Mouse (Mus musculus): ENCODE results near the gene Cnn2. TPM values are rescaled to one million over a fixed set of nuclear protein-coding genes. Genes with fewer than 3 reads are reported as not detected.

Gene Cnn2
- total RNA-seq, 2 experiments from 2014 or later = 19.2 to 24.8 TPM

DNA sequence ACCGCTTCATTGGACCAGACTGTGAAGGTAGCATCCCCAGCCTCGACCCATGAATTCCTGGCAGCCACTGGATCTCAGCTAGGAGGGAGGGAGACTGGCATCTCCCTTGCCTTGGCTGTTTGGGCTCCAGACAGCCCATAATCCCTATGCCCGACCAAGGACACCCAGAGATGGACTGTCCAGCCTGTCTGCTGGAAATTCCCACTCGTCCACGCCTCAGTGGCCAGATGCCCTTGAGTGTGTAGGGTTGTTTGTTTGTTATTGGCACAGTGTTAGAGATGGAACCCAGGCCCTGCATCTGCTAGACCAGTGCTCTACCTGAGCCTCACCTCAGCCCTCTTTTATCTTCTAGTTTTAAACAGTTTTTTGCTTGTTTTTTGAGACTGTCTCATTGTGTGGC is 23.1 kb upstream of the Cnn2 start:
- no peak for DNase-seq
- intact Hi-C loops (cut with DNase I; ENCODE audit: low total_unique reads) = no loop called here

DNA sequence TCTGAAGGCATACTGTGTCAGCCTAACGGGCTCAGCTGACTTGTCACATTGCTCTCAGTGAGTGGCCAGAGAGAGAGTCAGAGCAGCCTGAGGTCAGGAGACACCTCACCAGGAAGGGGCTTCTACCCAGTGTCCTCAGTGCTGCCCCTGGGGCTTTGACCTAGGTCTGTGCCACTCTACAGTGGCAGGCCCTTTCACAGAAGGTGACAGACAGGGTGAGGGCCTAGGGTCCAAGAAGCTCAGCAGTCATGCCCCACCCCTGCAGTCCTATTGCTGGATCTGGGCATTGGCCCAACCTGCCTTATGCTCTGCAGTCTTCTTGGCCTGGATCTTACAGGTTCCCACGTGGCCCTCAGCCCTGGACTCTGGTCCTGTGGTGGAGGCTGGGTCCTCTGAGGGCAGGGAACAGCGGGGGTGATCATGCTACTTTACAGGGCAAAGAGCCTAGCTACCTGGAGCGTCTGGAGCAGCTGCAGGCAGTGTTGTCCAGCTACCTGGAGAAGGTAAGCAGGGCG is 21.4 kb upstream of the Cnn2 start:
- DNase-seq = no peak
- intact Hi-C loops (cut with DNase I; ENCODE audit: low total_unique reads) = no loop called here

DNA sequence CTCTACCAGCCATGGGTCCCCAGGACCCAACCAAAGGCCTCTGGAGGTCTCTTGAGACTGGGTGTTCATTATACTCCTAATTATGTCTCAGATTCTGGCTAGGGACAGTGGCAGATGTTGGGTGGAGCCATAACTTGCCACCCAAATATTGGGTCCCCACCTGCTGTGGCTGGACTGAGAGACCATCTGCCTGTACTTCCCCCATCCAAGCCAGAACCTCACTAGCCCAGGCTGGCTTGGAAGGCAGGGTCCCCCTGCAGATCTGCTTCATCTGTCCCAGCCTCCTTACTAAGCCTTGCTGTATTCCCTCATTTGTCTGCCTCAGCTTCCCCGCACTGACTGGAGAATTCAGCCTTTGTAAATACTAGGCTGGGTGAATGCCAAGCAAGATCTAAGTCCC is 20.2 kb upstream of the Cnn2 start:
- intact Hi-C loops (cut with DNase I; ENCODE audit: low total_unique reads) = no loop called here
- DNase-seq = no peak

DNA sequence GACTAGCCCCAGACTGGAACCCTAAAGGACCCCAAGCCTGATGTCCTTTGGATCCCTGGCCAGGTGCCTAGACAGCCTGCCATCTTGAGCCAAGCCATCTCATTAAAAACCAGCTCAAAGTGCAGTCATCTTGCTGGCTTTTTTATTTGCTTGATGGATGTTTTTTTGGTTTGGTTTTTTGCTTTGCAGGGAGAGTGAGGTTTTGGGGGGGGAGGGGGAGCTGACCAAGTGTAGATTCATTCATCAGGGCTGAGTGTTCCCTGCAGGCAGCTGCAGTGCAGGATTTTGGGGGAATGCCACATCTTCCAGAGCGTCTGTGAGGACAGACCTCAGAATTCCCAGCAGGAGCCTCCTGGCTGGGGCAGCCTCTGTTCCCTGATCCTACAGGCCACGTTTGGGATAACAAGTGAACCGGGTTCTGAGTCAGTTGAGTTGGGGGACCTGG is 19.2 kb upstream of the Cnn2 start:
- intact Hi-C loops (cut with DNase I; ENCODE audit: low total_unique reads) = no loop called here
- DNase-seq = no peak

DNA sequence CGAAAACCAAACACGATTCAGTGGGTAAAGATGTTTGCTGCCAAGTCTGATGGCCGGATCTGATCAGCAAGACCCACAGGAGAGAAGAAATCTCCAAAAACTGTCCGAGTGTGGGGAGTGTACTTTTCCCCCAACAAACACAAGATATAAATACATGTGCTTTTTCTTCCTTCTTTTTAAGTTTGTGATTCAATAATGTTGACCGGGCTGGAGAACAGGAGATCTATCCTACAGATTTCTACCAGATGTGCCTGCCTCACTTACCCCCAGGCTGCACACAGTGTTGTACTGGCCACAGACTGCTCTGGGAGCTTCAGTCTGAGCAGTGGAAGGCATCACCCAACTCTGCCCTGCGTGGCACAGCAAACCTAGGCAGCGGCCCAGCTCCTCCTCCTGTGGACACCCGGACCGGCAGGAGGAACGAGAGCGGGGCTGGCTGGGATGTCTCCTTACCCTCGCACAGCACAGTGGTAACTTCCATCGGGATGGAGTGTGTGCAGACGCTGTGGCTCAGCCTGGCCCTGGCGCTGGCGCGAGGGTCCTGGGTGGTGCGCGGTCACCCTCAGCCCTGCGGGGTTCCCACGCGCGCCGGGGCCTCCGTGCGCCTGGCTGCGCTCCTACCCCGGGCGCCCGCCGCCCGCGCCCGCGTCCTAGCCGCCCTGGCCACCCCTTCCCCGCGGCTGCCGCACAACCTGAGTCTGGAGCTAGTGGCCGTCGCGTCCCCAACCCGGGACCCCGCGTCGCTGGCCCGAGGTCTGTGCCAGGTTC is 17.8 kb upstream of the Cnn2 start, which contains the start of gene Grin3b:
Gene Grin3b, plus strand, starts transcription at position 301 of the 768 bp plus-strand sequence.
- intact Hi-C loops (cut with DNase I; ENCODE audit: low total_unique reads) = no loop called here
- DNase-seq = no peak

GRCm38 (mm10) chr10:79971183-79971497 is 17.2 kb upstream of the Cnn2 start:
- intact Hi-C loops (cut with DNase I; ENCODE audit: low total_unique reads) = no loop called here

DNA sequence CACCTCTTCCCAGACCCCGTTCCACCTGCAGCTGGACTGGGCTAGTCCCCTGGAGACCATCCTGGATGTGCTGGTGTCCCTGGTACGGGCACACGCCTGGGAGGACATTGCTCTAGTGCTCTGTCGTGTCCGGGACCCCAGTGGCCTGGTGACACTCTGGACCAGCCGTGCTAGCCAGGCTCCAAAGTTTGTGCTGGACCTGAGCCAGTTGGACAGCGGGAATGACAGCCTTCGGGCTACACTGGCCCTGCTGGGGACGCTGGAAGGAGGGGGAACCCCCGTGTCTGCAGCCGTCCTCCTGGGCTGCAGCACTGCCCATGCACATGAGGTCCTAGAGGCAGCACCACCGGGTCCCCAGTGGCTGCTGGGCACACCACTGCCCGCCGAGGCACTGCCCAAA is 15.6 kb upstream of the Cnn2 start:
- intact Hi-C loops (cut with DNase I; ENCODE audit: low total_unique reads) = no loop called here
- no peak for DNase-seq

More at GRCm38 (mm10) chr10:79971183-79971497, 17.2 kb upstream of the Cnn2 start:
- no peak for DNase-seq

DNA sequence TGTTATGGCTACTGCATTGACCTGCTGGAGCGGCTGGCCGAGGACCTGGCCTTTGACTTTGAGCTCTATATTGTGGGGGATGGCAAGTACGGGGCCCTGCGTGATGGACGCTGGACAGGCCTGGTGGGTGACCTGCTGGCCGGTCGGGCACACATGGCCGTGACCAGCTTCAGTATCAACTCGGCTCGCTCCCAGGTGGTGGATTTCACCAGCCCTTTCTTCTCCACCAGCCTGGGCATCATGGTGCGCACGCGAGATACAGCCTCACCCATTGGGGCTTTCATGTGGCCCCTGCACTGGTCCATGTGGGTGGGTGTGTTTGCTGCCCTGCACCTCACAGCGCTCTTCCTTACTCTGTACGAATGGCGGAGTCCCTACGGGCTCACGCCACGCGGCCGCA is 14.3 kb upstream of the Cnn2 start:
- intact Hi-C loops (cut with DNase I; ENCODE audit: low total_unique reads) = no loop called here
- DNase-seq = no peak

- intact Hi-C loops (cut with DNase I; ENCODE audit: low total_unique reads) = no loop called here
- DNase-seq = no peak
Observed at GRCm38 (mm10) chr10:79974668-79975067, 13.7 kb upstream of the Cnn2 start.

DNA sequence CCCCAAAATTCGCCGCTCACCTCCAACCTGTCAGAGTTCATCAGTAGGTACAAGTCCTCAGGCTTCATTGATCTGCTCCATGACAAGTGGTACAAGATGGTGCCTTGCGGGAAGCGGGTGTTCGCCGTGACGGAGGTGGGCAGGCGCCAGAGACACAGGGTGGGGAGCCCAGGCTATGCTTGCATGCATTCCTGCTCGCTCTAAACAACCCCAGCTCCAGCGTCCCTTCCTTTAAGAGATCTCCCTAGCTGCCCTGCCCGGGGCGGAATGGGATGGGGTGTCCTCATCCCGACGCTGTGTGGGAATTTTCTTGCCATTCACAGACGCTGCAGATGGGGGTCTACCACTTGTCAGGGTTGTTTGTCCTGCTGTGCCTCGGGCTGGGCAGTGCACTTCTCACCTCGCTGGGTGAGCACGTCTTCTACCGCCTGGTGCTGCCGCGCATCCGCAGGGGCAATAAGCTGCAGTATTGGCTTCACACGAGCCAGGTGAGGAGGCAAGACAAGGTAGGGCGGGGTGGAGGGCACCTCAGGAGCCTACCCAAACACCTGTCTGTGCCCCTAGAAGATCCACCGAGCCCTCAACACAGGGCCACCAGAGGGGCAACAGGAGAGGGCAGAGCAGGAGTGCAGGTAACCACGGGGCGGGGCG is 12.2 kb upstream of the Cnn2 start:
- DNase-seq = no peak
- intact Hi-C loops (cut with DNase I; ENCODE audit: low total_unique reads) = no loop called here

- DNase-seq = no peak
- intact Hi-C loops (cut with DNase I; ENCODE audit: low total_unique reads) = no loop called here
Observed at GRCm38 (mm10) chr10:79976722-79977107, 11.7 kb upstream of the Cnn2 start.

- intact Hi-C loops (cut with DNase I; ENCODE audit: low total_unique reads) = no loop called here
Observed at GRCm38 (mm10) chr10:79977324-79977723, 11.1 kb upstream of the Cnn2 start.

DNA sequence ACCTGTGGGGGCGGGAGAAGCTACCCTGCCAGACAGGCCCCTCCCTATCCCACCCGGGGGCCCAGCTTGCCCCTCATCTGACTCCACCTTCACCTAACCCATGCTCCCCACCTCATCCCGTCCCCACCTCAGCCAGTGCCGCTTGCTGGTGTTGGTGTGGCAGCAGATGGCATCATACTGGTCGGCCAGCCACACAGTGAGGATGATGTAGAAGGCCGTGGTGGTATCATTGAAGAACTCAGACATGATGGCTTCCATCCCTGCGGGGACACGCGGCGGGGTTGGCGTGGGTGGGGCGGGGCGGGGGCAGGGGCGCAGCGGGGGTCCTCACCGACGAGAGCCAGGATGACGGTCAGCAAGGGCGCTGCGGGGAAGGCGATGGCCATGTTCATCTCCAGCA is 10.3 kb upstream of the Cnn2 start:
- no peak for DNase-seq
- intact Hi-C loops (cut with DNase I; ENCODE audit: low total_unique reads) = no loop called here

More at GRCm38 (mm10) chr10:79977324-79977723, 11.1 kb upstream of the Cnn2 start:
- no peak for DNase-seq

DNA sequence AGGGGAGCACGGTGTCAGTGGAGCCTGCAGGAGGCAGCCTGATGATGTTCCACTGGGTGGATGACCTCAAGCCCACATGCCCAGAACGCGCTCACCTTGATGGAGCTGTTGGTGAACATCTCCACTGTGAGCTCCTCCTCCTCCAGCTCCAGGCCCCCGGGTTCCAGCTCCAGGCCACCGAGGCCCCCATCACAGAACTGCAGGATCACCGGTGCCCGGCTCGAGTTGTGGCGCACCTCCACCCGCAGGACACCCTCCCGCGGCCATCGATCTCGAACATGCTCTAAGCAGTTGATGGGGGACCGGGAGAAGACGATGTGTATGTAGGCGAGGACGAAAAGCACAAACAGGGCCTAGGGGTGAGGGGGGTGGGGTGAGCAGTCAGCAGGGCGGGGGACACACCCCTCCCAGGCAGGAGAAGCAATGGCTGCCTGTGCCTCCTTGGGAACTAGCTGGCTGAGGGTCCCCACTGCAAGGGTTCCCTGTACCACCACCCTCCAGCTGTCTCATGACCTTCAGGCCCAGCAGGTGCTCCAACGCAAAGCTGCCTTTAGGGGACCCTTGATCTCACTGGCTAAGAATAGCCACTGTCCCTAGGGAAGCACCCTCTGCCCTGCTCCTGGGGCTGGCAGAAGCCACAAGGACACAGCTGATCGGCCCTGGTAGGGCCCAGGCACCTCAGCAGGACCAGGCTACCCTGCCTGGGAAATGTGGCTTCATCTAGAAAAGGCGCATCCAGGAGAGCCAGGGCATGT is 8.8 kb upstream of the Cnn2 start:
- intact Hi-C loops (cut with DNase I; ENCODE audit: low total_unique reads) = no loop called here
- no peak for DNase-seq

DNA sequence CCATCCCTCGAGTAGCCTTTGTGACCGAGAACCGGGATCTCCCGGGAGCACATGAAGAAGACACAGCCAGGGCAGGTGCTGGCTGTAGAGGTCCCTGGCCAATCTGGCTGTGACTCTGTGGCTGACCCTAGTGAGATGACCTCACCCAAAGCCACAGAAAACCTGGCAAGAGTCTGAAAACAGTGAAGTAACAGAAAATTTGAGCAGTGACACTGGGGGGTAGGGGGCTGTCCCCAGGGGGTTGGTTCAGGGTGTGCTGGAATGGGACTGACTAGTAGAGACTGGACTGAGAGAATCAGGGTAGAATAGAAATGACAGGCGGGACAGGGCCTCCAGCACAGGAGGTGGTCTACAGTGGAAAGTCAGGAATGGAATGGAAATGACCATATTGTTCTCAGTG is 5.2 kb upstream of the Cnn2 start:
- no peak for DNase-seq
- intact Hi-C loops (cut with DNase I; ENCODE audit: low total_unique reads) = no loop called here

DNA sequence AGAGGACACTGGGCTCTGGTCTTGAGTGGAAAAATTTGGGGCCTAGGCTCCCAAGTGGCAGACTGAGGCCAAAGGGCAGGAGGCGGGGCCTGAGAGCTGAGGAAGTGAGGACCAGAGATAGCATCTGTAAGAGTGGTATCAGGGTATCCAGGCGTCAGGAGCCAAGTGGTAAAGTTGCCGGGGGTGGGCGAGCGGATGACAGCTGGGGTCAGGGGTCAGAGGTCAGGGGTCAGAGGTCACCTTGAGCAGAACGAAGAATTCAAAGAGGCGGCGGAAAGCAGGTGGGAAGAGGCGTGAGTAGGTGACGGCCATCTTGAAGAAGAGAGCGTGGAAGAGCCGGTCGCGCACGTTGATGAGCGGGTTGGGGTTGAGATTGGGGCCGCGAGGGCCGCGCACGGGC is 4.7 kb upstream of the Cnn2 start:
- peak; percentile 67 for DNase-seq
- intact Hi-C loops (cut with DNase I; ENCODE audit: low total_unique reads) = no loop called here

DNA sequence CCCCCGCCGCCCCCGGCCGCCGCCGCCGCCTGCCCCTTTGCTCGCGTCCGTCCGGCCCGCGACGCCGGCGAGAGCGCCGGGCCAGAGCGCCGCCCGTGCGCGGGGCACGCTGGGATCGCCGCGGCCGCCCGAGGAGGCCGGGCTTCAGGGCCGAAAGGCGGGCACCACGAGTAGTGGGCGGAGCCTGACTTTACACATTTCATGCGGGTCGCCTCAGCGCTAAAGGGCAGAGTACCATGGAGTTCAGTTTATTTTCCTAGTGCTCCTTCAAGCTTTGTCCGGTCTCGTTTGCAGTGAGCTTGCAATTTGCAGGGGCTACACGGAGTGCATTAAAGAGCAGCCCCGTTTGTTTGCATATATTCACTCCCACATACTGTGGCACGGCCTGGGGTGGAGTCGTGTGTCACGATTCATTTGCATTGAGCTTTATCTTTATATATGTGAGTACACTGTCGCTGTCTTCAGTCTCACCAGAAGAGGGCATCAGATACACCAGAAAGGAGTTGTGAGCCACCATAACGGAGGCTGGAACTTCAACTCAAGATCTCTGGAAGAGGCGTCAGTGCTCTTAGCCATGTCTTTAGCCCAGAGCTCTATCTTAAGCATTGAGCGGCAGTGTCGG is 4.1 kb upstream of the Cnn2 start, which contains the start of gene Tmem259:
Gene Tmem259, minus strand, starts transcription at position 136 of the 622 bp plus-strand sequence.
- intact Hi-C loops (cut with DNase I; ENCODE audit: low total_unique reads) = no loop called here
- peak; percentile 87 for DNase-seq

- DNase-seq = peak; percentile 96
- intact Hi-C loops (cut with DNase I; ENCODE audit: low total_unique reads) = no loop called here
Observed at GRCm38 (mm10) chr10:79984871-79985270, 3.5 kb upstream of the Cnn2 start.

DNA sequence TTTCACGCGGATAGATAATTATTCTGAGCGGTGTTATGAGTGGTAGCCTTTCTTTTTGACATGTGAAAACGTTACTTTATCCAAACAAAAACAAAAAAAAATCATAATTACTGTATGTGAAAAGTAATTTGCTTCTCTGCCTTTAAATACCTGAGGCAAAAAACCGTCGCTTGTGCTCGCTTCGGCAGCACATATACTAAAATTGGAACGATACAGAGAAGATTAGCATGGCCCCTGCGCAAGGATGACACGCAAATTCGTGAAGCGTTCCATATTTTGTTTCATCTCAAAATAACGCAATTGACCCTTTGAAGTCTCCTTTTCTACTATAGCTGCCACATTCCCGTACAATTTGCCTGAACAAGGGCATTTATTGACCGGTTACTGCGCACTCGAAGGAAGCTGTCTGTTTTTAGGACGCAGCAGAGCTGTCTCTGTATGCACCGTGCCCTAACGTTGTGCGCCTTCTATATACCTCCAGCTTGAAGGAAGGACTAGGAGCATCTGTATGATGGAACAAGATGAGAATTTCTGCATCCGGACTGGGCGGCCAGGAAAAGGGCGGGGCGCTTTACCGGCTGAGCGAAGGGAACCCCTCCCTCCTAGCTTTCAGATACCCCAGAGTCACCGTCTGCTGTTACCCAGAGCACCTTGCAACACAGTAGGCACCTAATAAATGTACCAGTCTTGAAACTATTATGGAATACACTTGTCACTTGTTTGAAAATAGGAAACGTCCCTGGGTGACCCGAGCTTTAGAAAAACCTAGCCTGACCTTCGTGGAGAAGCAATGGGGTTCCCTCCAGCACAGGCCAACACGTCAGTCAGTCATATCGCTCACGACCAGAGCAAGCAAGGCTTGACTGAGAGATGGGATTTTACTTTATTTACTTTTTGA is 2.8 kb upstream of the Cnn2 start:
- intact Hi-C loops (cut with DNase I; ENCODE audit: low total_unique reads) = no loop called here
- DNase-seq = peak; percentile 64

All from gastrocnemius, postnatal 14 days (tissue).